Mouse (Mus musculus): ENCODE measurements at regions not wholly inside any gene's neighbourhood (a gene's known extent, or its start where the extent isn't known, plus 50 kb on each side); places are given as distances from the start of the nearest gene placed in this dataset.
A peak's percentile ranks its signal among the peaks of the same experiment; 100 is the strongest.

GRCm38 (mm10) chr14:11417857-11418256, 61.3 kb upstream of the Gm3839 start:
- DNase-seq = no peak

GRCm38 (mm10) chr14:11422306-11422705, 65.8 kb upstream of the Gm3839 start:
- no peak for DNase-seq

- peak; percentile 43 for DNase-seq
Measured at GRCm38 (mm10) chr14:11428256-11429240, 72.0 kb upstream of the Gm3839 start.

- peak; percentile 54 for DNase-seq
Measured at GRCm38 (mm10) chr14:11435166-11435784, 78.7 kb upstream of the Gm3839 start.

- no peak for DNase-seq
Measured at GRCm38 (mm10) chr14:11438611-11439010, 82.1 kb upstream of the Gm3839 start.

- DNase-seq = no peak
Measured at GRCm38 (mm10) chr14:11440176-11440575, 83.7 kb upstream of the Gm3839 start.

GRCm38 (mm10) chr14:11449958-11450357, 93.4 kb upstream of the Gm3839 start:
- DNase-seq = no peak

- no peak for DNase-seq
Measured at GRCm38 (mm10) chr14:11477731-11478130, 75.6 kb upstream of the Ptprg start.

GRCm38 (mm10) chr14:11482151-11482550, 71.2 kb upstream of the Ptprg start:
- no peak for DNase-seq

- DNase-seq = no peak
Measured at GRCm38 (mm10) chr14:11486287-11486686, 67.0 kb upstream of the Ptprg start.

GRCm38 (mm10) chr14:11501744-11502143, 51.6 kb upstream of the Ptprg start:
- no peak for DNase-seq

- no peak for DNase-seq
Measured at GRCm38 (mm10) chr14:11503156-11503555, 50.2 kb upstream of the Ptprg start.
